Mouse (Mus musculus) stomach, embryonic 16.5 days (tissue): ENCODE results near the gene Me3. TPM values are rescaled to one million over a fixed set of nuclear protein-coding genes. Genes with fewer than 3 reads are reported as not detected.

ENCODE experiments used
- polyA plus RNA-seq: library from polyadenylated mRNA; unstranded; fragments of >200 nt; fragmentation: Nextera tagmentation; extraction: Ambion mirVana; gene quantifications from 2 replicates; pipeline ENCODE4 v1.2.1, GENCODE M21; 2015

Me3 gene
- polyA plus RNA-seq, 1 experiment from 2014 or later: 4.2 TPM

Other genes starting within 250 kb of the Me3 start
- 36.3 and 43.1 TPM in 2 replicates for gene Tmem135, start 228.2 kb upstream of the Me3 start, polyA plus RNA-seq
- 14.7 and 14.8 TPM in 2 replicates for gene Fzd4, start 228.0 kb upstream of the Me3 start, polyA plus RNA-seq
- 69.7 and 71.4 TPM in 2 replicates for gene Prss23, start 105.2 kb upstream of the Me3 start, polyA plus RNA-seq